Mouse (Mus musculus): ENCODE data around the gene Fkbp10. TPM values are rescaled to one million over a fixed set of nuclear protein-coding genes. Genes with fewer than 3 reads are reported as not detected.

Fkbp10 gene
- polyA plus RNA-seq (2015; fragmentation: Nextera tagmentation; extraction: Ambion mirVana): 169 and 170 TPM in 2 replicates

DNA sequence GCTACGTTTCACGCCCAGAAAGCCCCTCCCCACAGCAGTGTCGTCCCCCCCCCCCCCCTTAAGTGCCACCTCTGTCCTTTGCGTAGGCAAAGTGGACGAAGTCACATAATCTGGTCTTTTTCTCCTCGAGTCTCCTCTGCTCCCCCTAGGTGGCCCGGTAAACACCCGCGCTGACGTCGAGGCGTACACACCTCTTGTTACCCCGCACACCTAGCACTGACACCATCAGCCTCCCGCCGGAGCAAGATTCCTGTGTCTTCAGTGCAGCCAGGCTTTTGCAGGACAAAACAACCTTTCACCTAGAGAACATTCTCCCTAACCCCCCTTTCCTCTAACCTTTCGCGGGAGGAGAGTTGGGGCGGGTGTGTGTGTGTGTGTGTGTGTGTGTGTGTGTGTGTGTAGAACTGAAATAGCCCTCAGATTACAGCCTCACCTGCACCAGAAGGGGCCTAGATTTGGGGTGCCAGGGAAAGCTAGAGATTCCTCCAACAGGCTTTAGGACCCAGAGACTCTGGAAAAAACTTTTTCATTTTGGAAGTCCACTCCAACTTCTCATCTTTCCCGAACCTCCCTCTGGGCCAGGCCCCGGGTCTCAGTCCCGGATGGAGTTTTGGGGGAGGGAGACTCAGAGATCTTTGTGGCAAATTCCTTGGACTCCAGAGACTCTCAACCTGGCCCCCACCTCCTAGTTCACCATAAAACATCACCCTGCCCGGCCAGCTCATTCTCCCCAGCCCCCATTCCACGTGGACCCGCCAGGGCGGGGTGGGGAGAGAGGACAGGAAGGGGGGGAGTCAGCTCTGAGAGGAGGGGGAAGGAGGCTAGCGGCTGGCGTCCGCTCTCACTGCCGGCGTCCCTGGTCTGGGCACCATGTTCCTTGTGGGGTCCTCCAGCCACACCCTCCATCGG, at the start of gene Fkbp10:
TSS of gene Fkbp10 (plus strand) at position 784 of the 909 bp plus-strand sequence.
- Histone ChIP-seq H3K4me2 (replicated peaks) (peak within 1 kb of the TSS; percentile 89), H3K4me3 (peak within 1 kb of the TSS; percentile 80), H3K9ac (peak within 1 kb of the TSS; percentile 85), H3K27ac (peak within 1 kb of the TSS; percentile 98), H3K27me3 (no peaks in the 10 kb centered on the region), H3K36me3 (peaks cover 31% of the 10 kb centered on the region), H3K9me3 (no peaks in the 10 kb centered on the region), H3K4me1 (peaks cover 42% of the 10 kb centered on the region)
- under 1% methylated on average over 31 of the region's 31 CpGs for WGBS
- ATAC-seq (ENCODE audit: low FRiP score, low read depth): peak; percentile 62

DNA sequence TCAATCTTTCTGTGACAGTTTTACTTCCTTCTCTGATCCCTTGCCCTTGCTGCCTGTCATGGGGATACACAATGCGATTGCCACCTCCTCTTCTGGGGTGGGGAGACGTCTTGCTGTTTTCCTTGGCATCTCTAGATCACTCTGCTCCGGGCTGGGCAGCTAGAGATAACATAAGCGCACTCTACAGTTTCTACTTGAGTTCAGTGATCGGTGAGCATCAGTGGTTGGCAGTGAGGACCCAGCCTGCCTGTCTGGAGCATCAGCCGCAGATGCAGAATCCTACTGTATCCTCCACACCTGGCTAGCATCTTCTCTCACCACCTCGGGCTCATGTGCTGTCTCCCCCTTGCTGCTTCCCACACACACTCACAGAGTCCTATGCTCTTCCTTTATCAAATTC, 46.4 kb upstream of the Fkbp10 start:
- H3K27ac ChIP-seq: no peak overlapping the region
- no peak overlapping the region for H3K4me3 ChIP-seq
- no peaks in the 10 kb centered on the region for H3K9me3 ChIP-seq
- ATAC-seq (ENCODE audit: low FRiP score, low read depth): no peak
- no peaks in the 10 kb centered on the region for H3K27me3 ChIP-seq
- peaks cover 32% of the 10 kb centered on the region for H3K36me3 ChIP-seq
- H3K9ac ChIP-seq: no peak overlapping the region
- 63% methylated on average over 7 of the region's 7 CpGs for WGBS
- no peak overlapping the region for H3K4me2 ChIP-seq (replicated peaks)
- no peaks in the 10 kb centered on the region for H3K4me1 ChIP-seq

DNA sequence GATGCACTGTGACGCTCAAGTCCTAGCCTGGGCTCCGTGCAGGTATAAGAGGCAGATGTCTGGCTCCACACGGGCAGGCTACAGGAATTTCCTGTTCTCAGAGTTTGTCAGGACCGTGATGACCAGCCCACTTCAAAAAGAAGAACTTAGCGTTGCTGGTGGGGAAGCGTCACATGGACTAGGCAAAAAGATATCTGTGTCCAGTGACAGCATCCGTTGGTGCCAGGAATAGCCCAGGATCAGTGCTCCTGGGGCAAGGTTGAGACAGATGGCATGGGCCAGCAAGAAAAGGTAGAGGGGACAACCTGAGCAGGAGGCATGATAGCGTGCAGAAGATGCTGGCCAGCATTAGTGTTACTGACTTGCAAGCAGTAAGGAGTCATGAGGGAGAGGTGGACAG, 45.7 kb upstream of the Fkbp10 start:
- ATAC-seq (ENCODE audit: low FRiP score, low read depth): no peak
- 75% methylated on average over 8 of the region's 8 CpGs for WGBS
- Histone ChIP-seq H3K9ac (no peak overlapping the region), H3K4me2 (replicated peaks) (no peak overlapping the region), H3K27ac (no peak overlapping the region), H3K27me3 (no peaks in the 10 kb centered on the region), H3K4me3 (no peak overlapping the region), H3K4me1 (no peaks in the 10 kb centered on the region), H3K36me3 (peaks cover 36% of the 10 kb centered on the region), H3K9me3 (no peaks in the 10 kb centered on the region)

DNA sequence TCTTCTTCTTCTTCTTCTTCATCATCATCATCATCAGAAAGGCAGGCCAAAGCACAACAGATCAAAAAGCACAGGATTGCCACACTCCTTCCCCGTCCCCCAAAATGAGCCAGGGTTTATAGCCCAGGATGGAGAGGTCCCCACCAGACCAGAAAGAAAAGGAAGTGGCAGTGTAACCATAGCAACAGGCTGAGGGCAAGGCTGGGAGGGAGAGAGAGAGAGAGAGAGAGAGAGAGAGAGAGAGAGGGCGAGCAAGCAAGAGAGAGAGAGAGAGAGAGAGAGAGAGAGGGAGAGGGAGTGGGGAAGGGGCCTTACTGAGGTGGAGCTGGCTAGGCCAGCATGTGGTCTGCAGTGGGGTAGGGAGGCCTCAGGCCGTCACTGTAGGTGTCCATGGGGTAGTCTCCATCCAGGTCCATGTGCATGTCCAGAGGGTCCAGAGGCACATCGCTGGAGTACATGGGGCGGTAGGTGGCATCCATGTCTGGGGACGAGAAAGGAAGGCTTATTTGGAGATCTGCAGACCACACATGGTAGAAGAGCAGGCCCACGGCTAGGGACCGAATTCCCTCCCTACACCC, 43.4 kb upstream of the Fkbp10 start:
- Histone ChIP-seq H3K9ac (0 out of 2 replicates have a peak overlapping the region, but pooled peaks have one; percentile 25), H3K4me1 (no peaks in the 10 kb centered on the region), H3K27ac (no peak overlapping the region), H3K4me3 (no peak overlapping the region), H3K4me2 (replicated peaks) (no peak overlapping the region), H3K27me3 (no peaks in the 10 kb centered on the region), H3K9me3 (no peaks in the 10 kb centered on the region), H3K36me3 (peaks cover 56% of the 10 kb centered on the region)
- WGBS: 52% methylated on average over 7 of the region's 8 CpGs
- no peak for ATAC-seq (ENCODE audit: low FRiP score, low read depth)

DNA sequence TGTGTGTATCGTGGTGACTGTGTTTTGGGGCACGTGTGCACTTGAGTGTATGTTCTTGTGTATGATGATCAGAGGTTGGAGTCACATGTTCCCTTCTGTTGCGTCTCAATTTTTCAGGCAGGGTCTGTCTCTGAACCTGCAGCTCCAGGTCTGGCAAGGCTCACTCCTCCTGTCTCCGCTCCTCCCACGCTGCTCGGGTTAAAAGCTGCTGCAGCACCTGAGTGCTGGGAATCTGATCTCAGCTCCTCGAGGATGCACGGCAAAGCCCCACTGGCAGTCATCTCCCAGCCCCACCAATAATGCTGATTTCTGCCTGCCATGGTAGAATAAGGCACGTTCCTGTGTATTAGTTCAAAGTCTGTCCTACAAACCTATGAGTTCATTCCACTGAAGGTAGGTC, 40.4 kb upstream of the Fkbp10 start:
- H3K4me1 ChIP-seq: no peaks in the 10 kb centered on the region
- ATAC-seq (ENCODE audit: low FRiP score, low read depth): no peak
- no peak overlapping the region for H3K4me3 ChIP-seq
- H3K27me3 ChIP-seq: no peaks in the 10 kb centered on the region
- peaks cover 76% of the 10 kb centered on the region for H3K36me3 ChIP-seq
- WGBS: 87% methylated on average over 9 of the region's 9 CpGs
- H3K9me3 ChIP-seq: no peaks in the 10 kb centered on the region
- H3K9ac ChIP-seq: no peak overlapping the region
- H3K27ac ChIP-seq: no peak overlapping the region
- no peak overlapping the region for H3K4me2 ChIP-seq (replicated peaks)

DNA sequence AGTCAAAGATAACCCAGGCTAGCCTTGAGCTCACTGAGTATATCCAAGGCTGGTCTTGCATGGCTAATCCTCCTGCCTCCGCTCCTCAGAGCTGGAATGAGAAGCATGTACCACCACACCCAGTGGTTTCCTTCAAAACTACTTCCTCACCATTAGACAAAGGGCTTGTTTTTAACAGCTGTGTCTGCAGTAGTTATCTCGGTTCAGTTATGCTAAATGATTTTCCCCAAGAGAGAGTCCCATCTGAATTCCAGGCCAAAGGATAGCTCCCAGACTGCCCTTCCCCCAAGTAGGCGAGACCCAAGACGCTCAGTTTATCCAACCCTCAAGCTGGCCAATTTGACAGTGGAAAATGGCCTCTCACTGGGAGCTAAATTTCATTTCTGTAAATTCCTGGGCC, 39.5 kb upstream of the Fkbp10 start:
- ATAC-seq (ENCODE audit: low FRiP score, low read depth): no peak
- H3K9me3 ChIP-seq: no peaks in the 10 kb centered on the region
- no peak overlapping the region for H3K27ac ChIP-seq
- no peaks in the 10 kb centered on the region for H3K4me1 ChIP-seq
- 78% methylated on average over 4 of the region's 4 CpGs for WGBS
- no peaks in the 10 kb centered on the region for H3K27me3 ChIP-seq
- H3K9ac ChIP-seq: no peak overlapping the region
- H3K4me3 ChIP-seq: no peak overlapping the region
- H3K4me2 ChIP-seq (replicated peaks): no peak overlapping the region
- H3K36me3 ChIP-seq: peaks cover 83% of the 10 kb centered on the region

DNA sequence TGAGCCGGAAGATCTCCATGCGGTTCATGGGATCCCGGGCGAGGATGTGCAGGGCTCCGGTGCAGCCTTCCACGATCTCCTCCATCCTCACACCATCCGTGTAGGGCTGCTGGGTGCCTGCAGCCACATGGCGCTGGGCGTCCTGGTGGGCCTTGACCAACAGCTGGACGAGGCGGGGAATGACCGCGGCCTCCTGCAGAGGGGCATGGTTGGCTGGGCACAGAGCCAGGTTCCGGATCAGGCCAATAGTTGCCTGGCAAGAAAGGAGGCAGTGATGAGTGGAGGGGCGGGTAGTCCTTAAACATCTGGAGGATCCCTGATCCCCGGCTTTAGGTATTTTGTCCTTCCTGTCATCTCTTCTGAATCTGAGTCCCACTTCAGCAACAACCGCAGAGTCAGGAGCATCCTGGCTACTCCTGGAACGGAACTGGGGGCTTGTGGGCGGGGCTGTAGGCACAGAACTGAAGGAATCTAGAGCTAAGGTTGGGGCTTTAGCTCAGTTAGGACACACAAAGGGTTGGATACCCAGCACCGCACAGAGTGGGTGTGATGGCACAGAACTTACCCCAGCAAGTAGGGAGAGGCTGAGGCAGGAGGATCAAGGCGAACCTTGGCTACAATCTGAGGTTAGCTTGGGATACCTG, 38.6 kb upstream of the Fkbp10 start:
- Histone ChIP-seq H3K4me3 (no peak overlapping the region), H3K9ac (no peak overlapping the region), H3K4me1 (no peaks in the 10 kb centered on the region), H3K27ac (no peak overlapping the region), H3K4me2 (replicated peaks) (no peak overlapping the region), H3K27me3 (no peaks in the 10 kb centered on the region), H3K9me3 (no peaks in the 10 kb centered on the region), H3K36me3 (peaks cover 88% of the 10 kb centered on the region)
- 90% methylated on average over 21 of the region's 21 CpGs for whole genome bisulfite sequencing
- ATAC-seq (ENCODE audit: low FRiP score, low read depth): no peak

DNA sequence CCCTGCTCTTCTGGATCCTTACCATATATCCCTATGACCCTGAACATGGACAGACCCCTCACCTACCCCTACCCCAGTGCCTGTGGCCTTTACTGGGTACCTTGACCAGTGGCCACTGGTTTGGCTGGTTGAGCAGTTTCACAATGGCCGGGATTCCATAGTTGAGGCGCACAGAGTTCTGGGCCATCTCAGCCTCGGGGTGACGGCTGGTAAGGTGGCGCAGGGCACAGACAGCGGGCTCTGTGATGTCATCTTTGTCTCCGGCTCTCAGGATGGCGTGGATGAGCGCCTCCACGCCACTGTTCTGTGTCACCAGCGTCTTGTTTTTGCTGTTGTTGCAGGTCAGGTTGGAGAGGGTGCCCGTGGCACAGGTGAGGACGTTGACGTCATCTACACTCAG, 37.5 kb upstream of the Fkbp10 start:
- Histone ChIP-seq H3K4me2 (replicated peaks) (no peak overlapping the region), H3K36me3 (peaks cover 88% of the 10 kb centered on the region)
- no peak for ATAC-seq (ENCODE audit: low FRiP score, low read depth)

DNA sequence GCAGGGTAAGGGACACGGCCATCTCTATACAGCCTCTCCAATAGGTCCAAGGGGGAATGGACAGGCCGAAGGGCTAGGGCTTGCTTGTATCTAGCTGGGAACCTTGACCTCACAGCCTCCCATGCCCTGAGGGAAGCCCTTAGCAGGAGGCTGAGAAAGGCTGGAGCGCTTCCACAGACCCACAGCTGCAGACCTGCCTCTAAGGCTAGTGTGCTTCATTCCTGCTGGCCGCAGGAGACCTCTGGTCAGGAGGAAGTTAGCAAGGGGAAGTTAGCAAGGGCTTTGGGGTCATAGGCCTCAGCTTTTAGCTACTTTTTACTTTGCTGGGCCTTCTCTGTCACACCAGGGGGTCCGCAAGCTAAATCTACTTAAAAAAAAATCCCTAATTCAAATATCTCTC, 37.1 kb upstream of the Fkbp10 start:
- H3K27me3 ChIP-seq: no peaks in the 10 kb centered on the region
- ATAC-seq (ENCODE audit: low FRiP score, low read depth): no peak
- H3K4me1 ChIP-seq: no peaks in the 10 kb centered on the region
- 92% methylated on average over 5 of the region's 5 CpGs for WGBS
- H3K9me3 ChIP-seq: no peaks in the 10 kb centered on the region
- H3K9ac ChIP-seq: no peak overlapping the region
- H3K4me2 ChIP-seq (replicated peaks): no peak overlapping the region
- no peak overlapping the region for H3K4me3 ChIP-seq
- H3K27ac ChIP-seq: no peak overlapping the region
- peaks cover 89% of the 10 kb centered on the region for H3K36me3 ChIP-seq

More for the DNA sequence above, 37.5 kb upstream of the Fkbp10 start:
- 94% methylated on average over 14 of the region's 14 CpGs for whole genome bisulfite sequencing
- Histone ChIP-seq H3K4me3 (no peak overlapping the region), H3K27me3 (no peaks in the 10 kb centered on the region), H3K9me3 (no peaks in the 10 kb centered on the region), H3K9ac (no peak overlapping the region), H3K4me1 (no peaks in the 10 kb centered on the region), H3K27ac (no peak overlapping the region)

DNA sequence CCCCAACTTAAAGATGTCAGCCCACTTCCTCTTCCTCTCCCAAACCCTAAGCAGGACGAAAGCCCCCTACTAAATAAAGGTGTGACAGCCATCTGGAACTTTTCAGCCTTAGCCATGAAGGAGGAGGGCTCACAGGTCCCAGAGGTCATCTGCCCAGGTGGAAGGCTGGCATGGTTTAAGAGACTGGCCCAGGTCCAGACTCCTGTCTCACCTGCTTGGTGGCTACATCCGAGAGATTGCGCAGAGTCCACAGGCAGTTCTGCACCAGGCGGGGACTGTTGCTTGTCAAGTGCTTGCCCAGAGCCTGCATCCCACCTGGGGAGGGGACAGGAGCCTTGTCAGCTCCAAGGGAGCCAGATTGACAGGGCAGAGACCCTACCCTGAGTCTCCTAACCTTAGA, 36.2 kb upstream of the Fkbp10 start:
- no peaks in the 10 kb centered on the region for H3K27me3 ChIP-seq
- peaks cover 88% of the 10 kb centered on the region for H3K36me3 ChIP-seq
- WGBS: 84% methylated on average over 4 of the region's 4 CpGs
- H3K27ac ChIP-seq: no peak overlapping the region
- H3K9me3 ChIP-seq: no peaks in the 10 kb centered on the region
- H3K4me2 ChIP-seq (replicated peaks): no peak overlapping the region
- H3K9ac ChIP-seq: no peak overlapping the region
- ATAC-seq (ENCODE audit: low FRiP score, low read depth): no peak
- H3K4me3 ChIP-seq: no peak overlapping the region
- H3K4me1 ChIP-seq: no peaks in the 10 kb centered on the region

DNA sequence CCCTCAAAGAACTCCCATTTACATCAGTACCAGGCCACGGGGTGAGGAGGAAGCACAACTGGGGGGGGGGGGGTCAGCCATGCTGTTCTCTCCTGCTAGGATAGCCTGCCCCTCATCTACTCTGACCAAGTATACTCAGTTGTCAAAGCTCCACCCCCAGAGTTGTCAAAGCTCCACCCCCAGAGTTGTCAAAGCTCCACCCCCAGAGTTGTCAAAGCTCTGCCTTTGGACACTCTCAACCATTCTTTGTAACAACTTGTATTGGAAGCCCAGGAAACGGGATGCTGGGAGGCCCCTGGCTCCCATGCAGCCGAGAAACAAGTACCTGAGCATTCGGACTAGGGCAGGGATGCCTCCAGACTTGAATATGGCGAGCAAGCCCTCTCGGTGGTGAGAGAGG, 32.8 kb upstream of the Fkbp10 start:
- WGBS: 74% methylated on average over 6 of the region's 6 CpGs

DNA sequence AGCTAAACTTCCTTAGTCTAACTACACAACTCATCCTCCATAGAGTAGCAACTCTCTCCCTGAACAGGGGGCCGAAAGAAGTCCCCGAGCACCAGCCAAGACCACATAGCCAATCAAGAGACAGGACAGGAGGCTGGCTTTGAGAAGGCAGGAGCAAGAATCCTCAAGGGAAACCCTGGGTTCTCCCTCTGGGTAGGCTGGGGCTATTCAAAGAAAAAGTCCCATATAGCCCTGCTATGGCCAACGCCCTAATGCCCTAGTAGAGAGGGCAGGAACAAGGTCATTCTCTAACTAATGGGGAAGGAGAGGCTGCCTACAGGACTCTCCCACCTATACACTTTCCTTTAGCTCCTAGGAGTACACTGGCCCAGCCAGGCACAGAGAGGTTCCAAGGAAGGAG, 30.5 kb upstream of the Fkbp10 start:
- H3K4me1 ChIP-seq: peaks cover 19% of the 10 kb centered on the region
- H3K27ac ChIP-seq: no peak overlapping the region
- no peak for ATAC-seq (ENCODE audit: low FRiP score, low read depth)
- H3K4me3 ChIP-seq: no peak overlapping the region
- H3K9me3 ChIP-seq: no peaks in the 10 kb centered on the region
- H3K36me3 ChIP-seq: peaks cover 57% of the 10 kb centered on the region
- WGBS: 78% methylated on average over 3 of the region's 3 CpGs
- no peak overlapping the region for H3K4me2 ChIP-seq (replicated peaks)
- H3K27me3 ChIP-seq: no peaks in the 10 kb centered on the region
- H3K9ac ChIP-seq: no peak overlapping the region

More for the DNA sequence above, 32.8 kb upstream of the Fkbp10 start:
- Histone ChIP-seq H3K27ac (no peak overlapping the region), H3K4me1 (peaks cover 7% of the 10 kb centered on the region), H3K36me3 (peaks cover 76% of the 10 kb centered on the region), H3K9me3 (no peaks in the 10 kb centered on the region), H3K4me2 (replicated peaks) (no peak overlapping the region), H3K27me3 (no peaks in the 10 kb centered on the region), H3K9ac (no peak overlapping the region), H3K4me3 (no peak overlapping the region)
- no peak for ATAC-seq (ENCODE audit: low FRiP score, low read depth)
